Comparison of ENCODE assay signal across 26 mouse cellular contexts in genomic region chr6:136769143-136769542, GRCm38 (mm10). TPM values are rescaled to one million over a fixed set of nuclear protein-coding genes. Genes with fewer than 3 reads are reported as not detected.
DNase-seq lines count a peak whose midpoint lies in the region; ATAC-seq and TF ChIP-seq lines count a peak whose summit lies in the region.
"Had no signal": no experiment of that assay in that cellular context is flagged by ENCODE, and none has a peak within 500 bp of the region (broad histone marks: within the 10 kb centered on the region; RNA-seq: fewer than 3 reads in every experiment).

No protein-coding gene starts in this region.

- TF ChIP-seq EP300 in lung, postnatal 0 days (IDR thresholded peaks at IDR 0.05): no peak
- no peak for TF ChIP-seq EP300 in liver, postnatal 0 days (IDR thresholded peaks at IDR 0.05; ENCODE audit: low read depth)

- no peaks in the 10 kb centered on the region; the same call in 1 of the 2 replicates for H3K4me1 ChIP-seq in intestine, postnatal 0 days (replicated peaks; ENCODE audit: control insufficient read depth, insufficient read depth, low read length)
- H3K4me1 ChIP-seq in intestine, embryonic 16.5 days (ENCODE audit: control insufficient read depth, insufficient read depth, low read length): peaks cover 11% of the 10 kb centered on the region
- H3K4me1 ChIP-seq in lung, embryonic 15.5 days: peaks cover 22% of the 10 kb centered on the region
- peaks cover 4% of the 10 kb centered on the region; the same call in 1 of the 2 replicates for H3K4me1 ChIP-seq in lung, postnatal 0 days (ENCODE audit: insufficient read depth, low read depth, low read length)
- no peaks in the 10 kb centered on the region; the same call in 1 of the 2 replicates for H3K4me1 ChIP-seq in lung, adult 2 months (ENCODE audit: control insufficient read depth, insufficient read depth, low read length)
- no peaks in the 10 kb centered on the region for H3K4me1 ChIP-seq in liver, postnatal 0 days (ENCODE audit: insufficient read depth)
- H3K4me1 ChIP-seq: embryonic facial prominence, embryonic 10.5 days; embryonic facial prominence, embryonic 12.5 days; forebrain, embryonic 13.5 days; forebrain, embryonic 15.5 days had no signal

- no peak for ATAC-seq in intestine, postnatal 0 days
- no peak for ATAC-seq in intestine, embryonic 16.5 days
- peak; percentile 49; the same call in 1 of the 2 replicates for ATAC-seq in lung, embryonic 15.5 days (ENCODE audit: borderline replicate concordance, extremely low read depth, low FRiP score, low TSS enrichment)
- ATAC-seq in lung, postnatal 0 days: peak; percentile 53
- no peak for ATAC-seq in liver, postnatal 0 days
- ATAC-seq: activated CD4-positive, CD25-positive, alpha-beta regulatory T cell, adult 4 months; CD4-positive, CD25-positive, alpha-beta regulatory T cell, adult 4 months; forebrain, embryonic 13.5 days; forebrain, embryonic 15.5 days; Patski had no signal

- no peak overlapping the region for H3K9ac ChIP-seq in intestine, postnatal 0 days (ENCODE audit: low read depth, low read length)
- no peak overlapping the region for H3K9ac ChIP-seq in intestine, embryonic 16.5 days (ENCODE audit: low read depth, low read length)
- H3K9ac ChIP-seq in lung, embryonic 15.5 days: no peak overlapping the region
- H3K9ac ChIP-seq in lung, postnatal 0 days (replicated peaks; ENCODE audit: low read depth): no peak overlapping the region
- H3K9ac ChIP-seq in liver, postnatal 0 days (replicated peaks): no peak overlapping the region
- H3K9ac ChIP-seq: embryonic facial prominence, embryonic 12.5 days; forebrain, embryonic 13.5 days; forebrain, embryonic 15.5 days had no signal

- H3K4me3 ChIP-seq in intestine, postnatal 0 days (ENCODE audit: low read depth, low read length): no peak overlapping the region
- H3K4me3 ChIP-seq in intestine, embryonic 16.5 days (ENCODE audit: low read length): no peak overlapping the region
- H3K4me3 ChIP-seq in lung, embryonic 15.5 days: no peak overlapping the region
- H3K4me3 ChIP-seq in lung, postnatal 0 days (ENCODE audit: low read depth, low read length): no peak overlapping the region
- H3K4me3 ChIP-seq in lung, adult 2 months (replicated peaks; ENCODE audit: extremely low read depth, low read depth, low read length): no peak overlapping the region
- no peak overlapping the region for H3K4me3 ChIP-seq in liver, postnatal 0 days (ENCODE audit: low read depth, low read length)
- H3K4me3 ChIP-seq: embryonic facial prominence, embryonic 10.5 days; embryonic facial prominence, embryonic 12.5 days; erythroblast, embryonic 14.5 days; forebrain, embryonic 13.5 days; forebrain, embryonic 15.5 days had no signal

- peaks cover 25% of the 10 kb centered on the region for H3K36me3 ChIP-seq in intestine, postnatal 0 days (ENCODE audit: control insufficient read depth, insufficient read depth)
- H3K36me3 ChIP-seq in intestine, embryonic 16.5 days (ENCODE audit: control insufficient read depth, insufficient read depth, low read length): 0 out of 2 replicates have a peak, but pooled peaks cover 2% of the 10 kb centered on the region
- H3K36me3 ChIP-seq in lung, embryonic 15.5 days: no peaks in the 10 kb centered on the region
- H3K36me3 ChIP-seq in lung, postnatal 0 days (ENCODE audit: insufficient read depth, low read length): no peaks in the 10 kb centered on the region
- no peaks in the 10 kb centered on the region for H3K36me3 ChIP-seq in liver, postnatal 0 days (replicated peaks; ENCODE audit: insufficient read depth, low read length)
- H3K36me3 ChIP-seq: embryonic facial prominence, embryonic 10.5 days; embryonic facial prominence, embryonic 12.5 days; forebrain, embryonic 15.5 days; G1E had no signal

- no peak for TF ChIP-seq CTCF in intestine, postnatal 0 days (IDR thresholded peaks at IDR 0.05; ENCODE audit: low read depth)
- no peak for TF ChIP-seq CTCF in lung, postnatal 0 days (IDR thresholded peaks at IDR 0.05)
- TF ChIP-seq CTCF in lung, adult 2 months (IDR thresholded peaks at IDR 0.05; ENCODE audit: insufficient read depth, low read length): no peak
- no peak for TF ChIP-seq CTCF in liver, postnatal 0 days (IDR thresholded peaks at IDR 0.05; ENCODE audit: low read depth)

- no peak for TF ChIP-seq POLR2A in lung, adult 2 months (IDR thresholded peaks at IDR 0.05; ENCODE audit: borderline replicate concordance, extremely low read depth, low read depth, low read length)

- WGBS in intestine, postnatal 0 days: 75% methylated on average over 8 of the region's 8 CpGs
- WGBS in intestine, embryonic 16.5 days: 85% methylated on average over 8 of the region's 8 CpGs
- WGBS in lung, embryonic 15.5 days: 54% methylated on average over 8 of the region's 8 CpGs
- 52% methylated on average over 8 of the region's 8 CpGs for WGBS in lung, postnatal 0 days
- WGBS in lung, adult 2 months: 64% methylated on average over 8 of the region's 8 CpGs
- WGBS in liver, postnatal 0 days (ENCODE audit: insufficient replicate concordance): 76% methylated on average over 8 of the region's 8 CpGs

- no peak for DNase-seq in lung, postnatal 25 days (ENCODE audit: low spot score)
- peak; percentile 50 for DNase-seq in lung, postnatal 0 days (ENCODE audit: low spot score)
- DNase-seq in lung, adult 2 months: no peak
- no peak for DNase-seq in liver, postnatal 0 days
- DNase-seq: adrenal gland, adult 8-10 months; adrenal gland, postnatal 14 days; adrenal gland, postnatal 36 days; B cell, adult 2 months; cerebellum, adult 11-12 months; cerebellum, adult 2 months; cerebellum, adult 9-10 months; cerebellum, postnatal 10 days; cerebellum, postnatal 25 days had no signal

- no peak overlapping the region for H3K4me2 ChIP-seq in intestine, postnatal 0 days (replicated peaks; ENCODE audit: low read depth)
- H3K4me2 ChIP-seq in intestine, embryonic 16.5 days (ENCODE audit: low read depth, low read length): no peak overlapping the region
- no peak overlapping the region for H3K4me2 ChIP-seq in lung, embryonic 15.5 days
- H3K4me2 ChIP-seq in lung, postnatal 0 days (replicated peaks; ENCODE audit: low read depth, low read length): no peak overlapping the region
- H3K4me2 ChIP-seq in liver, postnatal 0 days (ENCODE audit: low read depth, low read length): no peak overlapping the region
- H3K4me2 ChIP-seq: embryonic facial prominence, embryonic 12.5 days; forebrain, embryonic 13.5 days; forebrain, embryonic 15.5 days had no signal

- H3K9me3 ChIP-seq in intestine, postnatal 0 days (ENCODE audit: control insufficient read depth): no peaks in the 10 kb centered on the region
- no peaks in the 10 kb centered on the region for H3K9me3 ChIP-seq in intestine, embryonic 16.5 days (ENCODE audit: control insufficient read depth, low read length)
- no peaks in the 10 kb centered on the region for H3K9me3 ChIP-seq in lung, embryonic 15.5 days
- no peaks in the 10 kb centered on the region for H3K9me3 ChIP-seq in lung, postnatal 0 days (ENCODE audit: low read length)
- H3K9me3 ChIP-seq in liver, postnatal 0 days (ENCODE audit: low read length): no peaks in the 10 kb centered on the region
- H3K9me3 ChIP-seq: embryonic facial prominence, embryonic 10.5 days; embryonic facial prominence, embryonic 12.5 days; forebrain, embryonic 13.5 days; forebrain, embryonic 15.5 days; G1E had no signal

- H3K27me3 ChIP-seq in intestine, postnatal 0 days (replicated peaks; ENCODE audit: control insufficient read depth, insufficient read depth, low read length): no peaks in the 10 kb centered on the region
- no peaks in the 10 kb centered on the region for H3K27me3 ChIP-seq in intestine, embryonic 16.5 days (replicated peaks; ENCODE audit: control insufficient read depth, insufficient read depth, low read length)
- H3K27me3 ChIP-seq in lung, embryonic 15.5 days: no peaks in the 10 kb centered on the region
- no peaks in the 10 kb centered on the region for H3K27me3 ChIP-seq in lung, postnatal 0 days (replicated peaks; ENCODE audit: insufficient read depth, low read length)
- H3K27me3 ChIP-seq in liver, postnatal 0 days (ENCODE audit: insufficient read depth, low read length): no peaks in the 10 kb centered on the region
- H3K27me3 ChIP-seq: embryonic facial prominence, embryonic 12.5 days; forebrain, embryonic 13.5 days; forebrain, embryonic 15.5 days had no signal

- peak overlapping the region; percentile 57; the same call in 1 of the 2 replicates for H3K27ac ChIP-seq in intestine, postnatal 0 days (ENCODE audit: low read depth, low read length)
- no peak overlapping the region for H3K27ac ChIP-seq in intestine, embryonic 16.5 days (ENCODE audit: low read length)
- H3K27ac ChIP-seq in lung, embryonic 15.5 days: peak overlapping the region; percentile 32
- peak overlapping the region; percentile 32 for H3K27ac ChIP-seq in lung, postnatal 0 days (ENCODE audit: low read length)
- no peak overlapping the region for H3K27ac ChIP-seq in liver, postnatal 0 days (ENCODE audit: low read depth)
- H3K27ac ChIP-seq: embryonic facial prominence, embryonic 10.5 days; embryonic facial prominence, embryonic 12.5 days; forebrain, embryonic 13.5 days; forebrain, embryonic 15.5 days had no signal

RNA-seq across cellular contexts. Expression of gene Gucy2c, which starts 12.4 kb away (rescaled TPM):
- polyA plus RNA-seq in intestine, postnatal 0 days (2015; fragmentation: Nextera tagmentation; extraction: Ambion mirVana): 78.4 and 90.9 TPM in 2 replicates
- 91.5 and 109 TPM in 2 replicates for polyA plus RNA-seq in intestine, embryonic 16.5 days (2015; fragmentation: Nextera tagmentation; extraction: Ambion mirVana)
- polyA plus RNA-seq in lung, embryonic 15.5 days (2015; fragmentation: Nextera tagmentation; extraction: Ambion mirVana): 0.13 and 0.19 TPM in 2 replicates
- 0.11 TPM in 1 of 2 replicates, not detected in the other for polyA plus RNA-seq in lung, postnatal 0 days (2015; fragmentation: Nextera tagmentation; extraction: Ambion mirVana)
- polyA plus RNA-seq in lung, adult 2 months (2012; rRNA removed): 0.04 and 0.27 TPM in 2 replicates
- 0.57 and 0.99 TPM in 2 replicates for polyA plus RNA-seq in liver, postnatal 0 days (2015; fragmentation: Nextera tagmentation; extraction: Ambion mirVana)
- polyA plus RNA-seq: activated CD4-positive, CD25-positive, alpha-beta regulatory T cell, adult 4 months; CD4-positive, CD25-positive, alpha-beta regulatory T cell, adult 4 months; erythroblast, embryonic 14.5 days; forebrain, embryonic 11.5 days; G1E had no signal

RNA-seq across cellular contexts. Expression of gene Hist4h4, which starts 35.1 kb away (rescaled TPM):
- 0.46 and 0.76 TPM in 2 replicates for polyA plus RNA-seq in intestine, postnatal 0 days (2015; fragmentation: Nextera tagmentation; extraction: Ambion mirVana)
- polyA plus RNA-seq in intestine, embryonic 16.5 days (2015; fragmentation: Nextera tagmentation; extraction: Ambion mirVana): 0.40 and 0.49 TPM in 2 replicates
- 0.81 and 0.89 TPM in 2 replicates for polyA plus RNA-seq in lung, embryonic 15.5 days (2015; fragmentation: Nextera tagmentation; extraction: Ambion mirVana)
- 1.5 and 1.6 TPM in 2 replicates for polyA plus RNA-seq in lung, postnatal 0 days (2015; fragmentation: Nextera tagmentation; extraction: Ambion mirVana)
- polyA plus RNA-seq in lung, adult 2 months (2012; rRNA removed): 0.65 and 1.1 TPM in 2 replicates
- polyA plus RNA-seq in liver, postnatal 0 days (2015; fragmentation: Nextera tagmentation; extraction: Ambion mirVana): 1.1 and 1.4 TPM in 2 replicates

RNA-seq across cellular contexts. Expression of gene H2afj, which starts 38.9 kb away (rescaled TPM):
- polyA plus RNA-seq in intestine, postnatal 0 days (2015; fragmentation: Nextera tagmentation; extraction: Ambion mirVana): 231 and 241 TPM in 2 replicates
- polyA plus RNA-seq in intestine, embryonic 16.5 days (2015; fragmentation: Nextera tagmentation; extraction: Ambion mirVana): 217 and 222 TPM in 2 replicates
- 121 and 124 TPM in 2 replicates for polyA plus RNA-seq in lung, embryonic 15.5 days (2015; fragmentation: Nextera tagmentation; extraction: Ambion mirVana)
- polyA plus RNA-seq in lung, postnatal 0 days (2015; fragmentation: Nextera tagmentation; extraction: Ambion mirVana): 424 and 464 TPM in 2 replicates
- 242 and 409 TPM in 2 replicates for polyA plus RNA-seq in lung, adult 2 months (2012; rRNA removed)
- 147 and 152 TPM in 2 replicates for polyA plus RNA-seq in liver, postnatal 0 days (2015; fragmentation: Nextera tagmentation; extraction: Ambion mirVana)

RNA-seq across cellular contexts. Expression of gene BC049715, which starts 58.3 kb away (rescaled TPM):
- polyA plus RNA-seq in intestine, postnatal 0 days (2015; fragmentation: Nextera tagmentation; extraction: Ambion mirVana): 0.47 and 1.8 TPM in 2 replicates
- 0.65 and 0.93 TPM in 2 replicates for polyA plus RNA-seq in intestine, embryonic 16.5 days (2015; fragmentation: Nextera tagmentation; extraction: Ambion mirVana)
- polyA plus RNA-seq in lung, embryonic 15.5 days (2015; fragmentation: Nextera tagmentation; extraction: Ambion mirVana): 2.0 and 2.1 TPM in 2 replicates
- 1.8 and 2.2 TPM in 2 replicates for polyA plus RNA-seq in lung, postnatal 0 days (2015; fragmentation: Nextera tagmentation; extraction: Ambion mirVana)
- polyA plus RNA-seq in lung, adult 2 months (2012; rRNA removed): 0.57 and 1.0 TPM in 2 replicates
- polyA plus RNA-seq in liver, postnatal 0 days (2015; fragmentation: Nextera tagmentation; extraction: Ambion mirVana): 0.44 and 0.99 TPM in 2 replicates

RNA-seq across cellular contexts. Expression of gene Wbp11, which starts 58.9 kb away (rescaled TPM):
- 41.4 and 45.2 TPM in 2 replicates for polyA plus RNA-seq in intestine, postnatal 0 days (2015; fragmentation: Nextera tagmentation; extraction: Ambion mirVana)
- polyA plus RNA-seq in intestine, embryonic 16.5 days (2015; fragmentation: Nextera tagmentation; extraction: Ambion mirVana): 82.1 and 82.3 TPM in 2 replicates
- polyA plus RNA-seq in lung, embryonic 15.5 days (2015; fragmentation: Nextera tagmentation; extraction: Ambion mirVana): 97.8 and 101 TPM in 2 replicates
- polyA plus RNA-seq in lung, postnatal 0 days (2015; fragmentation: Nextera tagmentation; extraction: Ambion mirVana): 44.4 and 46.1 TPM in 2 replicates
- 31.3 and 32.2 TPM in 2 replicates for polyA plus RNA-seq in lung, adult 2 months (2012; rRNA removed)
- 32.8 and 33.8 TPM in 2 replicates for polyA plus RNA-seq in liver, postnatal 0 days (2015; fragmentation: Nextera tagmentation; extraction: Ambion mirVana)

Comparison
In these comparisons a context has a peak if more than half of its experiments do, and no peak if none do; other contexts are left out.
1. H3K27ac ChIP-seq: peak in intestine, postnatal 0 days (single experiment), lung, embryonic 15.5 days (single experiment) and lung, postnatal 0 days (single experiment); none in intestine, embryonic 16.5 days (single experiment) and liver, postnatal 0 days (single experiment).
2. ATAC-seq: peak in lung, embryonic 15.5 days (single experiment) and lung, postnatal 0 days (single experiment); none in intestine, postnatal 0 days (single experiment), intestine, embryonic 16.5 days (single experiment) and liver, postnatal 0 days (single experiment).
3. RNA of gene Gucy2c, which starts 12.4 kb away (polyA plus RNA-seq): 91.5 to 109 TPM in intestine, embryonic 16.5 days and 78.4 to 90.9 TPM in intestine, postnatal 0 days; 0.57 to 0.99 TPM in liver, postnatal 0 days, 0.13 to 0.19 TPM in lung, embryonic 15.5 days, 0.11 TPM in lung, postnatal 0 days and 0.04 to 0.27 TPM in lung, adult 2 months; every median in the first group is over 10 times any median in the second.